Mouse (Mus musculus): Measurements from ENCODE around the gene Arhgap24. TPM values are rescaled to one million over a fixed set of nuclear protein-coding genes. Genes with fewer than 3 reads are reported as not detected.
A peak's percentile ranks its signal among the peaks of the same experiment; 100 is the strongest.

Gene Arhgap24
- polyA plus RNA-seq, 1 experiment from 2014 or later = 13.3 TPM

DNA sequence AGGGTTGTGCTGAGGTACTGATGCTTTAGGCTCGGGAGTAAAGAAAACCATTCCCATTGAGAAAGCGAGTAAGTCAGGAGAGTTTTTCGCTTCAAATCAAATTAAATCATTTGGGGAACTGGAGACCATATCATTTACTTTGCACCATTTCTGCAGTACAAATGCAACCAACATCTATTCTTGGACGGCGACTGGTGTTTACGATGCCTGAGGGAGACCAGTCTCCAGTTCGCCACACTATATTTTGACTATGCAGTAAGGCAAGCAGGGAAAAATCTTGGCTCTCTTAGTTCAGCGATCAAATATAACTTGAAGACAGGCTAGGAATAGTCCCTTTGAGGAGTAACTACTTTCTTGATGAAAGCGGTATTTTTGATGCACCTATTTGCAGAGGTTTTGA is 11.0 kb downstream of the Arhgap24 start:
- Histone ChIP-seq H3K4me1 (ENCODE audit: control insufficient read depth, insufficient read depth, low read length) (no peaks in the 10 kb centered on the region; the same call in 1 of the 2 replicates), H3K9me3 (replicated peaks; ENCODE audit: control insufficient read depth, low read length, poor library complexity, severe bottlenecking) (no peaks in the 10 kb centered on the region), H3K4me3 (ENCODE audit: low read depth, low read length) (no peak overlapping the region), H3K27me3 (ENCODE audit: control insufficient read depth, insufficient read depth, low read depth, low read length) (no peaks in the 10 kb centered on the region), H3K9ac (ENCODE audit: low read depth, low read length) (no peak overlapping the region), H3K27ac (ENCODE audit: low read length) (no peak overlapping the region), H3K4me2 (ENCODE audit: low read length) (no peak overlapping the region), H3K36me3 (ENCODE audit: control insufficient read depth, insufficient read depth, low read length) (no peaks in the 10 kb centered on the region)
- ATAC-seq = no peak
- WGBS = 89% methylated on average over 9 of the region's 9 CpGs

DNA sequence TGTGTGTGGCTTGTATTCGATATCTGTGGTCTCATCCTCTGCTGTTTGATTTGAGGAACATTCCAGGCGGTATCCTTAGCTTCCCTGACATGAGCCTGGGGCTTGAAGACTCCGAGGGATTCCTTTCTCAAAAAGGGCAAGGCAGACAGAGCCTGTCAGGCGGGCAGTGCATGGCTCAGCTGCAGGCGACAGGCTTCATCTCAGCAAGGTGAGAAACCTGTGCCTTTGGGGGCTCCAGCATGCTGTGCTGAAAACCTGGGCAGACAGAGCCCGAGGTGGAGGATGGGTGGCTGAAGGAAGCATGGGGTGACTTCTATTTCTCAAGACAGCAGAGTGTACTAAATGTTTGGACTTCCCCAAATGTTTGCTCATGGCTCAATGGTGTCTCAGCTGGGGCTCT is 13.6 kb downstream of the Arhgap24 start:
- Histone ChIP-seq H3K4me1 (ENCODE audit: control insufficient read depth, insufficient read depth, low read length) (no peaks in the 10 kb centered on the region; the same call in 1 of the 2 replicates), H3K4me3 (ENCODE audit: low read depth, low read length) (no peak overlapping the region), H3K9ac (ENCODE audit: low read depth, low read length) (no peak overlapping the region), H3K9me3 (replicated peaks; ENCODE audit: control insufficient read depth, low read length, poor library complexity, severe bottlenecking) (no peaks in the 10 kb centered on the region), H3K27me3 (ENCODE audit: control insufficient read depth, insufficient read depth, low read depth, low read length) (no peaks in the 10 kb centered on the region), H3K4me2 (ENCODE audit: low read length) (no peak overlapping the region), H3K36me3 (ENCODE audit: control insufficient read depth, insufficient read depth, low read length) (no peaks in the 10 kb centered on the region), H3K27ac (ENCODE audit: low read length) (no peak overlapping the region)
- peak; percentile 54; the same call in 1 of the 2 replicates for ATAC-seq
- WGBS = 32% methylated on average over 6 of the region's 6 CpGs

- H3K9me3 ChIP-seq (replicated peaks; ENCODE audit: control insufficient read depth, low read length, poor library complexity, severe bottlenecking) = no peaks in the 10 kb centered on the region
- no peak for ATAC-seq
- no peaks in the 10 kb centered on the region; the same call in 1 of the 2 replicates for H3K4me1 ChIP-seq (ENCODE audit: control insufficient read depth, insufficient read depth, low read length)
- no peak overlapping the region for H3K27ac ChIP-seq (ENCODE audit: low read length)
- no peak overlapping the region for H3K9ac ChIP-seq (ENCODE audit: low read depth, low read length)
- no peak overlapping the region for H3K4me2 ChIP-seq (ENCODE audit: low read length)
- H3K27me3 ChIP-seq (ENCODE audit: control insufficient read depth, insufficient read depth, low read depth, low read length) = no peaks in the 10 kb centered on the region
- WGBS = 70% methylated on average over 3 of the region's 3 CpGs
- H3K4me3 ChIP-seq (ENCODE audit: low read depth, low read length) = no peak overlapping the region
- H3K36me3 ChIP-seq (ENCODE audit: control insufficient read depth, insufficient read depth, low read length) = no peaks in the 10 kb centered on the region
Measured at GRCm38 (mm10) chr5:102497205-102497604, 16.0 kb downstream of the Arhgap24 start.

- Histone ChIP-seq H3K4me3 (ENCODE audit: low read depth, low read length) (no peak overlapping the region), H3K27ac (ENCODE audit: low read length) (no peak overlapping the region), H3K4me1 (ENCODE audit: control insufficient read depth, insufficient read depth, low read length) (no peaks in the 10 kb centered on the region; the same call in 1 of the 2 replicates), H3K9me3 (replicated peaks; ENCODE audit: control insufficient read depth, low read length, poor library complexity, severe bottlenecking) (no peaks in the 10 kb centered on the region), H3K9ac (ENCODE audit: low read depth, low read length) (no peak overlapping the region), H3K36me3 (ENCODE audit: control insufficient read depth, insufficient read depth, low read length) (no peaks in the 10 kb centered on the region), H3K27me3 (ENCODE audit: control insufficient read depth, insufficient read depth, low read depth, low read length) (no peaks in the 10 kb centered on the region), H3K4me2 (ENCODE audit: low read length) (no peak overlapping the region)
- 93% methylated on average over 5 of the region's 5 CpGs for WGBS
- no peak for ATAC-seq
Measured at GRCm38 (mm10) chr5:102498747-102499146, 17.6 kb downstream of the Arhgap24 start.

DNA sequence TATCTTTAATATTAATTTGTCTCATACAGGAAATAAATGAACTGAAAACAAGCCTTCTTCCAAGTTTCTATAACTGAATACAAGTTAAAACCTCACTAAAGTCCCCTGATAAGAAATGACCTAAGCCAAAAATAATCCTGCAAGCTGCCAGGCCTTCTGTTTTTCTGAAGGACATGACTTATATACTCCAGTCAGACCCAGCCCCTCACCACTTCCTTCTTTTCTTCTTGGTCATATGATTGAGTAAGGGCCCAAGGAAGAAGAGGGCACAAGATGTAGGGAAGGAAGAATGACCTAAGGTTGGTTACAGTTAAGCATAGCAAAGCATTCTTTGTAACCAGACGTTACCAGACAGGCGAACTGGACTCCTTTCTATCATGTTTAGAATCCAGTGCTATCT is 21.1 kb downstream of the Arhgap24 start:
- H3K27ac ChIP-seq (ENCODE audit: low read length) = no peak overlapping the region
- no peaks in the 10 kb centered on the region for H3K27me3 ChIP-seq (ENCODE audit: control insufficient read depth, insufficient read depth, low read depth, low read length)
- H3K9ac ChIP-seq (ENCODE audit: low read depth, low read length) = no peak overlapping the region
- 90% methylated on average over 2 of the region's 2 CpGs for WGBS
- H3K36me3 ChIP-seq (ENCODE audit: control insufficient read depth, insufficient read depth, low read length) = no peaks in the 10 kb centered on the region
- H3K4me3 ChIP-seq (ENCODE audit: low read depth, low read length) = no peak overlapping the region
- H3K4me1 ChIP-seq (ENCODE audit: control insufficient read depth, insufficient read depth, low read length) = no peaks in the 10 kb centered on the region
- H3K4me2 ChIP-seq (ENCODE audit: low read length) = no peak overlapping the region
- H3K9me3 ChIP-seq (replicated peaks; ENCODE audit: control insufficient read depth, low read length, poor library complexity, severe bottlenecking) = no peaks in the 10 kb centered on the region
- ATAC-seq = no peak

DNA sequence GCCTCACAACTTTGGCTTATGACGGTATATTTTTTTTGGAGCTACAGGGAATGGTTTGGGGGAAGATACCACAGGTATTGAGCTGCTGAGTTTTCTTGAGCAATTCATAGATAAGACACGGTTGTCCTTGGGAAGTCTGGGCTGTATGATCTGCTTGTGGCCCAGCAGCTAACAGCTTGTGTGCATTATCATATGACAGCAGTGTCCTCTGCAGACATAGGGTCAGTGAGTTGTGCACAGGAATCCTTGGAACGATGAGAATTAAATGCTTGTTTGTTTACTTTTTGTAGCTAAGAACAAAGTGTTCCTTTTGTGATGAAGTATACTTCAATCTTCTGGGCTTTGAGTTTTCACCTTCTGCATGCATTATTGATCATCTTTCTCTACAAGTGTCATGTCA is 21.9 kb downstream of the Arhgap24 start:
- H3K9ac ChIP-seq (ENCODE audit: low read depth, low read length) = no peak overlapping the region
- no peak for ATAC-seq

DNA sequence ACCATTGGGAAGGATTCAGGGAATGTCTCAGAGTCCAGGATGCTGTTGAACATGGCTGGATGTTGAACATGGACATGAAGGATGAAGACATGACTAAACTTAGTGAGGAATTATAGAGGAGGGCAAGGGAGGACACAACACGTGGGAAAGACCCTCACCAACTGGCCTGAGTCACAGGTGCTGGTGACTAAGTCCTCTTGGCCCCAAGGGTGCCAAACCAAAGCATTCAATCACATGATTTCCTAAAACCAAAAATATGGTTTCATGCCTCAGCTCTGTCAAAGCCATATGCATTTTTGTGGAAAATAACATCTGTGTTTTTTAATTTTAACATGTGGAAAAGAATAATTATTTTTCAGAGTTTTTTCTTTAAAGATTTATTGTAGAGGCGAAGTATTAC is 22.7 kb downstream of the Arhgap24 start:
- H3K36me3 ChIP-seq (ENCODE audit: control insufficient read depth, insufficient read depth, low read length) = no peaks in the 10 kb centered on the region
- no peaks in the 10 kb centered on the region for H3K4me1 ChIP-seq (ENCODE audit: control insufficient read depth, insufficient read depth, low read length)
- ATAC-seq = no peak
- H3K27me3 ChIP-seq (ENCODE audit: control insufficient read depth, insufficient read depth, low read depth, low read length) = no peaks in the 10 kb centered on the region
- no peak overlapping the region for H3K9ac ChIP-seq (ENCODE audit: low read depth, low read length)
- H3K9me3 ChIP-seq (replicated peaks; ENCODE audit: control insufficient read depth, low read length, poor library complexity, severe bottlenecking) = no peaks in the 10 kb centered on the region
- no peak overlapping the region for H3K27ac ChIP-seq (ENCODE audit: low read length)
- no peak overlapping the region for H3K4me3 ChIP-seq (ENCODE audit: low read depth, low read length)
- no peak overlapping the region for H3K4me2 ChIP-seq (ENCODE audit: low read length)
- 88% methylated on average over 2 of the region's 2 CpGs for WGBS

More for the DNA sequence above, 21.9 kb downstream of the Arhgap24 start:
- 80% methylated on average over 3 of the region's 3 CpGs for WGBS
- H3K27ac ChIP-seq (ENCODE audit: low read length) = no peak overlapping the region
- no peak overlapping the region for H3K4me2 ChIP-seq (ENCODE audit: low read length)
- no peaks in the 10 kb centered on the region for H3K27me3 ChIP-seq (ENCODE audit: control insufficient read depth, insufficient read depth, low read depth, low read length)
- H3K4me1 ChIP-seq (ENCODE audit: control insufficient read depth, insufficient read depth, low read length) = no peaks in the 10 kb centered on the region
- no peaks in the 10 kb centered on the region for H3K9me3 ChIP-seq (replicated peaks; ENCODE audit: control insufficient read depth, low read length, poor library complexity, severe bottlenecking)
- H3K4me3 ChIP-seq (ENCODE audit: low read depth, low read length) = no peak overlapping the region
- no peaks in the 10 kb centered on the region for H3K36me3 ChIP-seq (ENCODE audit: control insufficient read depth, insufficient read depth, low read length)

DNA sequence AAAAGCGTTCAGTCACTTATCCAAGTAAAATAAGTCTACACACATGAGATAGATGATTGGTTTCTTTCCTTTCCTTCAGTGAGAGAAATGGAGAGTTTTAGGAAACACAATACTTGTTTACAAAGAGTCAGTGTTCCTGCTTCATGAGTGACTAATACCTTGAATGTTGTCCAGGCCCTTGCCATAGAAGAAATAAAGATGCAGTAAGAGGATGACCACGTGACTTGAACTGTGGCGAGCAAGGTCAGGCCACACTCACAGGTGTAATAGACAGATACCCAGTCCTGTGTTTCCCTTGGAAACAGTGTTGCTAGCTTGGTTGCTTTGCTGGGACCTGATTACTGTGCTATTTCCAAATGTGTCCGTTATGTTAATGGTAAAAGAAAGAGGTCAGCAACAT is 23.4 kb downstream of the Arhgap24 start:
- ATAC-seq = no peak
- H3K36me3 ChIP-seq (ENCODE audit: control insufficient read depth, insufficient read depth, low read length) = no peaks in the 10 kb centered on the region
- H3K4me2 ChIP-seq (ENCODE audit: low read length) = no peak overlapping the region
- H3K9me3 ChIP-seq (replicated peaks; ENCODE audit: control insufficient read depth, low read length, poor library complexity, severe bottlenecking) = no peaks in the 10 kb centered on the region
- H3K4me1 ChIP-seq (ENCODE audit: control insufficient read depth, insufficient read depth, low read length) = no peaks in the 10 kb centered on the region
- H3K4me3 ChIP-seq (ENCODE audit: low read depth, low read length) = no peak overlapping the region
- H3K27ac ChIP-seq (ENCODE audit: low read length) = no peak overlapping the region
- WGBS = 93% methylated on average over 4 of the region's 4 CpGs
- H3K9ac ChIP-seq (ENCODE audit: low read depth, low read length) = no peak overlapping the region
- no peaks in the 10 kb centered on the region for H3K27me3 ChIP-seq (ENCODE audit: control insufficient read depth, insufficient read depth, low read depth, low read length)

- Histone ChIP-seq H3K4me3 (ENCODE audit: low read depth, low read length) (no peak overlapping the region), H3K27ac (ENCODE audit: low read length) (no peak overlapping the region), H3K4me2 (ENCODE audit: low read length) (no peak overlapping the region), H3K9ac (ENCODE audit: low read depth, low read length) (no peak overlapping the region), H3K9me3 (replicated peaks; ENCODE audit: control insufficient read depth, low read length, poor library complexity, severe bottlenecking) (no peaks in the 10 kb centered on the region), H3K27me3 (ENCODE audit: control insufficient read depth, insufficient read depth, low read depth, low read length) (no peaks in the 10 kb centered on the region), H3K36me3 (ENCODE audit: control insufficient read depth, insufficient read depth, low read length) (no peaks in the 10 kb centered on the region), H3K4me1 (ENCODE audit: control insufficient read depth, insufficient read depth, low read length) (no peaks in the 10 kb centered on the region)
- 73% methylated on average over 3 of the region's 3 CpGs for WGBS
- no peak for ATAC-seq
Measured at GRCm38 (mm10) chr5:102508162-102508561, 27.0 kb downstream of the Arhgap24 start.
